Mouse (Mus musculus) limb, embryonic 13.5 days (tissue): ENCODE results near the gene Ebi3. TPM values are rescaled to one million over a fixed set of nuclear protein-coding genes. Genes with fewer than 3 reads are reported as not detected.
A peak's percentile ranks its signal among the peaks of the same experiment; 100 is the strongest.

Experiments used
- ATAC-seq: fragments of 200-750 bp; cut with Nextera tagmentation; 2 replicates; pipeline ENCODE4 v1.8.0; 2017; ENCODE audit warnings: low read depth, moderate number of reproducible peaks, moderate TSS enrichment; ENCODE audit not compliant: low FRiP score
- H3K27ac ChIP-seq: fragments of 300-500 bp; sonication (generic); 2 replicates; pipeline ENCODE4 v1.5.1; 2015; ENCODE audit warnings: inconsistent platforms, mild to moderate bottlenecking, moderate library complexity
- H3K27me3 ChIP-seq: fragments of 300-500 bp; sonication (generic); 2 replicates; pipeline ENCODE4 v1.6.1; 2015; ENCODE audit warnings: mild to moderate bottlenecking, inconsistent platforms
- H3K36me3 ChIP-seq: fragments of 300-500 bp; sonication (generic); 2 replicates; pipeline ENCODE4 v1.6.1; 2015; ENCODE audit warnings: inconsistent platforms, mild to moderate bottlenecking, moderate library complexity
- H3K4me1 ChIP-seq: fragments of 300-500 bp; sonication (generic); 2 replicates; pipeline ENCODE4 v1.6.1; 2015; ENCODE audit warnings: inconsistent platforms
- H3K4me2 ChIP-seq: fragments of 300-500 bp; sonication (generic); replicated peaks from 2 replicates; pipeline ENCODE4 v1.6.1; 2015; ENCODE audit warnings: inconsistent platforms, mild to moderate bottlenecking, moderate library complexity
- H3K4me3 ChIP-seq: fragments of 300-500 bp; sonication (generic); 2 replicates; pipeline ENCODE4 v1.5.1; 2015; ENCODE audit warnings: moderate library complexity, mild to moderate bottlenecking, inconsistent platforms
- H3K9ac ChIP-seq: fragments of 300-500 bp; sonication (generic); 2 replicates; pipeline ENCODE4 v1.6.1; 2015; ENCODE audit warnings: mild to moderate bottlenecking, inconsistent platforms
- H3K9me3 ChIP-seq: fragments of 300-500 bp; sonication (generic); 2 replicates; pipeline ENCODE4 v1.6.1; 2016; ENCODE audit warnings: inconsistent platforms
- WGBS: fragments of 180-500 bp; shearing (Covaris S2); methylation state at CpG from one replicate; pipeline ENCODE4 v1.1.7; 2015; 5-methylcytosine and 5-hydroxymethylcytosine counted together
- polyA plus RNA-seq: library from polyadenylated mRNA; unstranded; fragments of >200 nt; fragmentation: Nextera tagmentation; extraction: Ambion mirVana; gene quantifications from 2 replicates; pipeline ENCODE4 v1.2.1, GENCODE M21; 2015

Gene Ebi3
- polyA plus RNA-seq, 1 experiment from 2014 or later: 1.3 TPM

- H3K27ac ChIP-seq: peak overlapping the region; percentile 90; the same call in 1 of the 2 replicates
- peak overlapping the region; percentile 78 for H3K4me2 ChIP-seq
- H3K9ac ChIP-seq: peak overlapping the region; percentile 58
- peak overlapping the region; percentile 51 for H3K4me3 ChIP-seq
- peaks cover 41% of the 10 kb centered on the region for H3K36me3 ChIP-seq
- no peak for ATAC-seq
- peaks cover 29% of the 10 kb centered on the region for H3K4me1 ChIP-seq
- H3K27me3 ChIP-seq: peaks cover 6% of the 10 kb centered on the region
- H3K9me3 ChIP-seq: no peaks in the 10 kb centered on the region
- 76% methylated on average over 10 of the region's 10 CpGs for WGBS
Observed at GRCm38 (mm10) chr17:55959946-55960740, 7.7 kb downstream of the Ebi3 start.

- Histone ChIP-seq H3K27me3 (no peaks in the 10 kb centered on the region), H3K27ac (no peak overlapping the region), H3K36me3 (peaks cover 46% of the 10 kb centered on the region), H3K4me1 (peaks cover 29% of the 10 kb centered on the region), H3K4me3 (no peak overlapping the region), H3K9ac (0 out of 2 replicates have a peak overlapping the region, but pooled peaks have one; percentile 58), H3K4me2 (no peak overlapping the region), H3K9me3 (no peaks in the 10 kb centered on the region)
- no peak for ATAC-seq
Observed at GRCm38 (mm10) chr17:55960791-55961190, 8.4 kb downstream of the Ebi3 start.

- Histone ChIP-seq H3K36me3 (peaks cover 54% of the 10 kb centered on the region), H3K27me3 (no peaks in the 10 kb centered on the region), H3K4me2 (no peak overlapping the region), H3K4me1 (peaks cover 23% of the 10 kb centered on the region), H3K9ac (no peak overlapping the region), H3K9me3 (no peaks in the 10 kb centered on the region), H3K4me3 (no peak overlapping the region), H3K27ac (no peak overlapping the region)
- 93% methylated on average over 7 of the region's 7 CpGs for WGBS
- no peak for ATAC-seq
Observed at GRCm38 (mm10) chr17:55961631-55962030, 9.2 kb downstream of the Ebi3 start.

DNA sequence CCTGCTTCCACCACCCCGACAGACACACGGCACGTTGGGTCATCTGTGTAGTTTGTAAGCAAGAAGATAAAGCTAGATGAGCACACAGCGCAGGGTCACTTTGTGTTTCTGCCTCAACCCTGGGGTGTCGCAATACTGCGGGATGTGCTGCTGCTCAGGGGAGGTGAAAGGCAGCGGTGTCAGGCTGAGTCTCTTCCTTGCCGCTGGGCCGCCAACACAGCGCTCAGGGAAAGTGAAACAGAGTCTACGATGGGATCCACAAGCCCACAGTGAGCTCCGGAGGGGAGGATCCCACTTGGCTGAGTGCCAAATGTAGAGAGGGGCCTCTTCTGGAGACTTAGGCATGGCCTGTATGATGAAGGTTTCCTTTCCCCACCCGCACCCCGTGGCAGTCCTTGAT, 10.7 kb downstream of the Ebi3 start:
- WGBS: 78% methylated on average over 14 of the region's 14 CpGs
- Histone ChIP-seq H3K27me3 (no peaks in the 10 kb centered on the region), H3K27ac (no peak overlapping the region), H3K9me3 (no peaks in the 10 kb centered on the region), H3K4me2 (no peak overlapping the region), H3K36me3 (peaks cover 69% of the 10 kb centered on the region), H3K4me1 (peaks cover 11% of the 10 kb centered on the region), H3K4me3 (no peak overlapping the region), H3K9ac (no peak overlapping the region)
- no peak for ATAC-seq

DNA sequence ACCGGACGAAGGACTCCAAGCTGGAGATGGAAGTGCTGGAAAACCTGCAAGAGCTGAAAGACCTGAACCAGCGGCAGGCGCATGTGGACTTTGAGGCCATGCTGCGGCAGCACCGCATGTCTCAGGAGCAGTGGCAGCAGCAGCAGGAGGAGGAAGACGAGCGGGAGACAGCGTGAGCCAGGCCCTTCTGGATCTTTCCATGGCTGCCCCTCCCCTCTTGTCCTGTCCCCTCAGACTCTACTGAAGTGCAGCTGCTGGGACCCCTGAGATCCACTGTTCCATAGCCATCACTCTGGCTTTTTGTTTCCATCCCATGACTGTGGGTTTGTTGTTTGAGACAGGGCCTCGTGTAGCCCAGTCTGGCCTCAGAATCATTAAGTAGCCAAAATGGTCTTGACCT, 12.1 kb downstream of the Ebi3 start:
- Histone ChIP-seq H3K27me3 (no peaks in the 10 kb centered on the region), H3K4me1 (peaks cover 8% of the 10 kb centered on the region), H3K9me3 (no peaks in the 10 kb centered on the region), H3K36me3 (peaks cover 72% of the 10 kb centered on the region), H3K27ac (no peak overlapping the region), H3K4me2 (no peak overlapping the region), H3K4me3 (no peak overlapping the region), H3K9ac (no peak overlapping the region)
- 91% methylated on average over 10 of the region's 10 CpGs for WGBS
- no peak for ATAC-seq

- H3K27me3 ChIP-seq: no peaks in the 10 kb centered on the region
- H3K9ac ChIP-seq: no peak overlapping the region
- H3K4me2 ChIP-seq: no peak overlapping the region
- peaks cover 7% of the 10 kb centered on the region for H3K4me1 ChIP-seq
- no peak for ATAC-seq
- no peak overlapping the region for H3K4me3 ChIP-seq
- 84% methylated on average over 9 of the region's 9 CpGs for WGBS
- H3K9me3 ChIP-seq: no peaks in the 10 kb centered on the region
- peaks cover 72% of the 10 kb centered on the region for H3K36me3 ChIP-seq
- H3K27ac ChIP-seq: no peak overlapping the region
Observed at GRCm38 (mm10) chr17:55964996-55965395, 12.6 kb downstream of the Ebi3 start.

GRCm38 (mm10) chr17:55967186-55967585, 14.7 kb downstream of the Ebi3 start:
- WGBS: 88% methylated on average over 4 of the region's 4 CpGs
- Histone ChIP-seq H3K27ac (no peak overlapping the region), H3K36me3 (peaks cover 56% of the 10 kb centered on the region)

DNA sequence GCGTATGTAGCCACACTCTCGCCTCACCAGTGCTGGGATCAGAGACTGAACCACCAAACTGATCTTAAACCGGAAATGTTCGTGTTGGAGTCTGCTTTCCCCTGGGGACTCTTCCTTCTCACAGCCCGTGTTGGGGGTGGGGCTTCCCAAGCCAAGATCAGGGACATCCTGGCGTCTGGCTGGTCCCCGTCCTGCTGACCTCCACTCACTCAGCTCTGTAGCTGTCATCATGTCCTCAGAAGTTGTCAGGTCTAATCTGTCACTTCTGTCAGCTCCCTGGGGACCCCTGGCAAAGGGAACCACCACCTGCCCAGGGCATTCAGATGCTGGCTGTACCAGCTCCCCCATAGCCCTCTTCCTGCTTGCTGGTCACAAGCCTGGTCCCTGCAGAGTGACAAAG, 15.8 kb downstream of the Ebi3 start:
- Histone ChIP-seq H3K9ac (no peak overlapping the region), H3K4me3 (no peak overlapping the region), H3K4me1 (peaks cover 18% of the 10 kb centered on the region), H3K36me3 (peaks cover 54% of the 10 kb centered on the region), H3K27ac (no peak overlapping the region), H3K4me2 (no peak overlapping the region), H3K9me3 (no peaks in the 10 kb centered on the region), H3K27me3 (0 out of 2 replicates have a peak, but pooled peaks cover 6% of the 10 kb centered on the region)
- ATAC-seq: no peak
- WGBS: 59% methylated on average over 7 of the region's 7 CpGs

More at GRCm38 (mm10) chr17:55967186-55967585, 14.7 kb downstream of the Ebi3 start:
- Histone ChIP-seq H3K9ac (no peak overlapping the region), H3K4me3 (no peak overlapping the region), H3K4me2 (no peak overlapping the region), H3K27me3 (0 out of 2 replicates have a peak, but pooled peaks cover 6% of the 10 kb centered on the region), H3K4me1 (peaks cover 18% of the 10 kb centered on the region), H3K9me3 (no peaks in the 10 kb centered on the region)
- no peak for ATAC-seq

DNA sequence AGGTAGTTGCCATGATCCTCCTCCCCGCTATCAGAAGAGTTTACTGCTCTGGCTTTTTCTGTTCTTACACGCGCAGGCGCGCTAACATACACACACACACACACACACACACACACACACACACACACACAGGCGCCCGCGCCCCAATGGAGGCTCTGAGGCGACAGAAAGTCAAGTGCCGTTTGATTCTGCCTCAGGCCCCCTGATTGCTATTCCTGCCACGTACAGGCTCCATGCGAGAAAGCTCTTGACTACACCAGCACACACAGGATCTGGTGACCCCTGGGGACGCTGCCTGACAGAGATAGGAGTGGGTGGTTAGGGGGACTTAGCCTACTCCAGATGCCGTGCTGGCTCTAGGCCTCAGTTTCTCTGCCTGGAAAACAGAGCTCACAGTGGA, 17.1 kb downstream of the Ebi3 start:
- H3K27ac ChIP-seq: no peak overlapping the region
- no peak for ATAC-seq
- H3K4me1 ChIP-seq: peaks cover 18% of the 10 kb centered on the region
- no peaks in the 10 kb centered on the region for H3K9me3 ChIP-seq
- 48% methylated on average over 14 of the region's 14 CpGs for WGBS
- H3K36me3 ChIP-seq: peaks cover 53% of the 10 kb centered on the region
- peak overlapping the region; percentile 62; the same call in 1 of the 2 replicates for H3K4me3 ChIP-seq
- peak overlapping the region; percentile 85 for H3K4me2 ChIP-seq
- 0 out of 2 replicates have a peak, but pooled peaks cover 6% of the 10 kb centered on the region for H3K27me3 ChIP-seq
- peak overlapping the region; percentile 80; the same call in 1 of the 2 replicates for H3K9ac ChIP-seq

- Histone ChIP-seq H3K27ac (no peak within 1 kb of the TSS), H3K4me2 (peak within 1 kb of the TSS; percentile 85), H3K9me3 (no peaks in the 10 kb centered on the region), H3K4me3 (peak within 1 kb of the TSS; percentile 62), H3K27me3 (0 out of 2 replicates have a peak, but pooled peaks cover 6% of the 10 kb centered on the region), H3K9ac (peak within 1 kb of the TSS; percentile 80), H3K4me1 (peaks cover 18% of the 10 kb centered on the region), H3K36me3 (peaks cover 51% of the 10 kb centered on the region)
- peak; percentile 41 for ATAC-seq
- WGBS: 9% methylated on average over 53 of the region's 55 CpGs
Observed at GRCm38 (mm10) chr17:55969966-55970891, 17.8 kb downstream of the Ebi3 start, which contains the start of gene Shd. TSS of gene Shd (plus strand) at chr17:55970467.

GRCm38 (mm10) chr17:55971453-55971852, 19.0 kb downstream of the Ebi3 start:
- Histone ChIP-seq H3K4me2 (peak overlapping the region; percentile 85), H3K36me3 (peaks cover 40% of the 10 kb centered on the region), H3K4me1 (peaks cover 21% of the 10 kb centered on the region), H3K27me3 (0 out of 2 replicates have a peak, but pooled peaks cover 6% of the 10 kb centered on the region), H3K9me3 (no peaks in the 10 kb centered on the region), H3K27ac (no peak overlapping the region), H3K9ac (peak overlapping the region; percentile 80), H3K4me3 (peak overlapping the region; percentile 62)
- no peak for ATAC-seq
- WGBS: 33% methylated on average over 22 of the region's 22 CpGs
